Mouse (Mus musculus) layer of hippocampus, adult 2 months (tissue): ENCODE measurements around the gene Chchd6. TPM values are rescaled to one million over a fixed set of nuclear protein-coding genes. Genes with fewer than 3 reads are reported as not detected.

Experiments
- DNase-seq, 2 experiments: peaks; one replicate each; pipeline ENCODE4 v3.0.0; 2022; ENCODE audit warnings: low spot score in 2 of 2
- H3K27ac ChIP-seq: fragments of 200-600 bp; 2 replicates; pipeline ENCODE4 v1.8.1; 2022
- H3K4me3 ChIP-seq: fragments of 200-600 bp; 2 replicates; pipeline ENCODE4 v1.8.1; 2022; ENCODE audit warnings: mild to moderate bottlenecking
- CTCF ChIP-seq: fragments of 200-600 bp; conservative IDR thresholded peaks from 2 replicates; pipeline ENCODE4 v1.8.1; 2022; ENCODE audit warnings: antibody characterized with exemption, mild to moderate bottlenecking, moderate library complexity
- total RNA-seq, 2 experiments: library from RNA; stranded (reverse); gene quantifications; 2 replicates each; pipeline ENCODE4 v1.2.3; 2021

Chchd6 gene
- total RNA-seq, 2 experiments from 2014 or later, result 61.4 to 71.1 TPM

GRCm38 (mm10) chr6:89467908-89468307, 127.5 kb downstream of the Chchd6 start:
- DNase-seq, result no peak
- TF ChIP-seq CTCF, result no peak
- H3K27ac ChIP-seq, result no peak overlapping the region
- no peak overlapping the region for H3K4me3 ChIP-seq

- TF ChIP-seq CTCF, result no peak
- DNase-seq, result no peak
- Histone ChIP-seq H3K27ac (peak overlapping the region; percentile 23; the same call in 1 of the 2 replicates), H3K4me3 (no peak overlapping the region)
Observed at GRCm38 (mm10) chr6:89467290-89467689, 128.2 kb downstream of the Chchd6 start.

DNA sequence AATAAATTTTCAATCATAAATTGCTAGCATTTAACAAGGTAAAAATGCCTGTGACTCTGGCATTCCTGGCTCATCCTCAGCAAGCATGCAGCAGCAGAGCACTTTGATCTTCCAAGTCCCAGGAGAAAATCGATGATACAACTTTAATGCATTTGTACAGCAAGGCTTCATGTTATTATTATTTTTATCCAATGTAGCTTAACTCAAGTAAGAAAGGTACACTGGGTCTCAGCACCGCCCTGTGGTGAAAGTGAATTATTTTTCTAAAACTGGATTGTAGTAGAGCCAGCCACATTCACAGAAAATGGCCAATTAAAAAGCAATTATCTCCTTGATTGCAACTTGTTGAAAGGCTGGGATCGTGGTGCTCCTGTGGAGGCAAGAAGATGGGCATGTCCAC, 128.6 kb downstream of the Chchd6 start:
- Histone ChIP-seq H3K4me3 (no peak overlapping the region), H3K27ac (peak overlapping the region; percentile 76)
- peak in 1 of 2 experiments; percentile 16 for DNase-seq
- peak; percentile 78 for TF ChIP-seq CTCF

DNA sequence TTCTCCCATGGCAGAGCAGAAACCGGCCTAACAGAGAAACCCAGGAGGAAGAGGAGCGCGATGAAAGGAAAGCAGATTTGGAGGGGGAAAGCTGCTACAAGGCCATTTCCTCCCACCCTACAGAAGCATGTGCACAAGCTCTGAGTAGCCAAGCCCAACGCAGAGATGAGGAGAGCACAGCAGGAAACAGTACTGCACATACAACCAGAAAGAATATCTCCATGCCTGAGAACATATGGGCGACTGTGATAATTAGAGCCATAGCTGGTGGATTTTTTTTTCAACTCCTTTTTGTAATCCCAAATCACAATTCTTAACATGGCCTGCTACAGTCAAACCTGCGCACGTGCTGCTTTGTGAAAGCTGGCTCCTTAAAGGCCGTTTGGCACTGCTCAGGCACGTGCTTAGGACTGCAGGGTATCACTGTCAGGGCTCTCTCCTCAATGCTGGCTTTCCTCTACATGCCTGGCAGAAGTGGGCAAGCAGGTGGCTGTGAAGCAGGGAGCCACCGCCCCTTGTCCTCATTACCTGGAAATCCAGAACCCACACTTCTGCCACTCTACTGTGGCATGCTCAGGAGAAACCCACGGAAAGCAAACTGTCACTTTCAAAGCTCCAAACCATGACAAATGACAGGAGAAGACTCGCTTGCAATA, 129.3 kb downstream of the Chchd6 start:
- DNase-seq, result no peak
- no peak for TF ChIP-seq CTCF
- Histone ChIP-seq H3K27ac (peak overlapping the region; percentile 76), H3K4me3 (no peak overlapping the region)

GRCm38 (mm10) chr6:89462223-89462760, 133.2 kb downstream of the Chchd6 start:
- Histone ChIP-seq H3K27ac (no peak overlapping the region; the same call in 1 of the 2 replicates), H3K4me3 (no peak overlapping the region)
- TF ChIP-seq CTCF, result no peak
- DNase-seq, result no peak

- Histone ChIP-seq H3K27ac (peak overlapping the region; percentile 53; the same call in 1 of the 2 replicates), H3K4me3 (no peak overlapping the region)
- no peak for TF ChIP-seq CTCF
- DNase-seq, result peak in 1 of 2 experiments; percentile 18
Observed at GRCm38 (mm10) chr6:89461250-89462222, 133.9 kb downstream of the Chchd6 start.

DNA sequence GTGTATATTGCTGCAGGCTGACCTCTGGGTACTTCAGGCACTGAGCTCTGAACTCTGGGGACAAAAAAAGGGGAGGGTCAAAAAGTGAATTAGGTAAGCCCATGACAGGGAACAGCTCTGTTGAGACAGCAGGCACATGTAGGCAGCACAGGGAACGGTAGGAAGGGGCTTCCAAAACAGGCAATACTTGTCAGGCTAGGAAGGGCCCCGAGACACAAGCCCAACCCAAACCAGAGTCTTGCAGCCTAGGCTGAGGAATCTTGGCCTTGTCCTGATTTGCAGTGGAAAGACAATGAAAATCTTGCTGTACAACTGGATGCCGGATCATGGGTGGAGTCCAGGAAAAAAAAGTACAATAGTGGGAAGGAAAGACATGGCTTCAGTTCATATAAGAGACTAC, 135.8 kb downstream of the Chchd6 start:
- no peak overlapping the region for H3K27ac ChIP-seq
- no peak overlapping the region for H3K4me3 ChIP-seq
- no peak for TF ChIP-seq CTCF
- no peak for DNase-seq

DNA sequence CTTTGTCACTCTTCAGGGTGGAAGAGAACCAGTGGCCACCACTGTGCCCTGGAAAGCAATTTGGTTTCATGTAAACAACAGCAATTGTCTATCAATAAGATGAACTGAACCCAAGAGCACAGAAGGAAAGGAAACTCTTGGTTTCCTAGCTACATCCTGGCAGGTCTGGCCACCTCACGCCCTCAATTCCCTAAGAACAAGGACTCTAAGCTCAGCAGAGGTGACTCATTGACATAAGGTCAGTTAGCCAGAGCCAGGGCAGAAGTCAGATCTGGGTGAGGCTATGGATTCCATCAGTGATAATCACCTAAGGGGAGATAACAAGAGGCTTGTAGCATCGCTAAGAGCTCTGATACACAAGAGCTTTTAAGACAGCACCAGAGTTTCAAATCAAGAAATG, 137.9 kb downstream of the Chchd6 start:
- Histone ChIP-seq H3K4me3 (no peak overlapping the region), H3K27ac (no peak overlapping the region)
- DNase-seq, result no peak
- no peak for TF ChIP-seq CTCF

DNA sequence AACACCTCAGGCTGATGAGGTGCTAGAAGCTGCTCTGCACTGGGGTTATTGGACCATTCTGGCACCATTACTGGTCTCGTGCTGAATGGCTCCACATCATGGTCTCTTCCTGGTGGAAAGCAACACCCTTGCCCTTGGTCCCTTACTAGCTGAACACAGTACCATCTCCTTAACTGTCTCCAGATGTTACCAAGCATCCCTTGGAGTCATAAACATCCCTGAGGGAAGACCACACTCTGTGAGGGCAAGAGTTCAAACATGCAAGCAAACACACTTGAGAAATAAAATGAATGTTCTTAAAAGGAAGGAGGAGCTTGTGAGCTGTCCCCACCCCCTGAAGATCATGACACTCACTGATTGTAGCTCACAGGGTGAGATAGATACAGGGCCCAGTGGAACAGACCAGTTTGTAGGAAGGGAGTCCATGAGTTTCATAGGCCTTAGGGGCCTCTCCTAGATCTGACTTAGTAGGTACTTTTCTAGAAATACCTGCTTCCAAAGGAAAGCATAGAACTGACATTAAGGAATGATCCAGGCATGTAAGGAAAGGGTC, 139.0 kb downstream of the Chchd6 start:
- no peak overlapping the region for H3K27ac ChIP-seq
- no peak for TF ChIP-seq CTCF
- H3K4me3 ChIP-seq, result no peak overlapping the region
- DNase-seq, result no peak

GRCm38 (mm10) chr6:89455523-89456000, 139.9 kb downstream of the Chchd6 start:
- TF ChIP-seq CTCF, result no peak
- no peak for DNase-seq
- Histone ChIP-seq H3K27ac (no peak overlapping the region), H3K4me3 (no peak overlapping the region)

DNA sequence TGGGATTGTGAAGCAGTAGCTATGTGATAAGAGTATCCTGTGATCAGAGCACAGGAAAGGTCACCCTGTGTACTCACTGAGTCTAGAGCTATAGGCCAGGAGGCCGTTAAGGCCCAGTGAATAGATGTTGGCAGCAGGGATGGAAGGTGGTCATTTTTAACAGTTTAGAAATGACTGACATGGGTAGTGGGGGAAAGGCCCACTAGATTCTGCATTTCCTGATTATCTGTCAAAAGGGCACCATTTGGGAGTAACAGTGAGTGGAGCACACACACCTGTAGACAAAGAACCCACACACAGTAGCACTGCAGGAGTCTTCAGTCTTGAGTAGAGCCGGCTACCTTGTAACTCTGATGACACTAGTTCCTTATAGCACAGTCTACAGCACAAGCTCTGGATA, 141.0 kb downstream of the Chchd6 start:
- DNase-seq, result no peak
- no peak for TF ChIP-seq CTCF
- peak overlapping the region; percentile 79; the same call in 1 of the 2 replicates for H3K27ac ChIP-seq
- H3K4me3 ChIP-seq, result no peak overlapping the region

- peak in 1 of 2 experiments; percentile 18 for DNase-seq
- H3K27ac ChIP-seq, result peak overlapping the region; percentile 79
- TF ChIP-seq CTCF, result no peak
Observed at GRCm38 (mm10) chr6:89452976-89453674, 142.3 kb downstream of the Chchd6 start.

GRCm38 (mm10) chr6:89452356-89452755, 143.1 kb downstream of the Chchd6 start:
- Histone ChIP-seq H3K4me3 (no peak overlapping the region), H3K27ac (peak overlapping the region; percentile 79)
- no peak for TF ChIP-seq CTCF
- DNase-seq, result no peak

More at GRCm38 (mm10) chr6:89452976-89453674, 142.3 kb downstream of the Chchd6 start:
- no peak overlapping the region for H3K4me3 ChIP-seq
